In the genomic region with DNA sequence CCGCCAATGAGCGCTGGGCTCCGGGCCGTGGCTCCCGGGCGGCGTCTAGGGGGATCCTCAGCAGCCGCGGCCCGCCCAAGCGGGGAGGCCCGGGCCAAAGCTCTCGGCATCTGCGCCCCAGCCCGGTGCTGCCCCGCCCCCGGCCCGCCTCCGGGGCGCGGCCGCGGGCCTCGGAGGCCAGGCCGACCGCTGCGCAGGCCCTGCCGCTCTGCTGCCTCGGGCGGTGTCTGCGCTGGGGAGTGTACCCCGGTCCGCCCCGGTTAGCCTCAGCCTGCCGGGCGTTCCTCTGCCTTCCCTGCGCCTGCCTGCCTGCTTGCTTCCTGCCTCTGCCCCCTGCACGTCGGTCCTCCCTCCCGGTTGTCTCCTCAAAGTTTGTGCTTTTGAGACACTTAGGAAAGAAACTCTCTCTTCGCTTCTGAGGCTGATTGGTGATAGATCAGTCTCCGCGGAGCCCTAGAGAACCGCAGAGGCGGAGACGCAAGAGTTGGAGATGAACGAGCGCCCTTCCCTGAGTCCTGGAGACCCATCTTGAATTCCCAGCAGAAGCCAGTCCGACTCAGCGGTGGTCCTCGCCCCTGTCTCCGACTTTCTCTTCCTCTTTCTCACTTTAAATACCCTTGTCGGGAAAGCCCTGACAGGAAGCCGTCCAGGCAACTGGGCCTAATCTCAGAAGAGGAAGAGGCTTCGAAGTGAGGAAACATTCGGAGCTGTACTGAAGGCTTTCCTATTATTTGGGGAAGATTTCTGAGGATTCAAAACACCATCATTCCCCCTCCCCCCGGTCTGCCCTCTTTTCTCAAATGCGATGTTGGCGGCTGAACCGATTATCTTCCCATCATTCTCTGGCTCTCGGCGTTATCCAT, we compare ENCODE assay signal across 8 mouse cellular contexts. TPM values are rescaled to one million over a fixed set of nuclear protein-coding genes. Genes with fewer than 3 reads are reported as not detected.
DNase-seq lines count a peak whose midpoint lies in the region; ATAC-seq and TF ChIP-seq lines count a peak whose summit lies in the region.

No protein-coding gene starts in this region.

- H3K9ac ChIP-seq in forebrain, embryonic 12.5 days, result peak overlapping the region; percentile 91
- H3K9ac ChIP-seq in heart, postnatal 0 days (replicated peaks; ENCODE audit: low read depth, low read length), result peak overlapping the region; percentile 94
- H3K9ac ChIP-seq in liver, embryonic 14.5 days (replicated peaks), result peak overlapping the region; percentile 83
- H3K9ac ChIP-seq in stomach, postnatal 0 days (ENCODE audit: low read length), result peak overlapping the region; percentile 84

- TF ChIP-seq CTCF in heart, postnatal 0 days (IDR thresholded peaks at IDR 0.05; ENCODE audit: low read depth), result no peak
- TF ChIP-seq CTCF in liver, embryonic 14.5 days (IDR thresholded peaks at IDR 0.05; ENCODE audit: low read depth), result no peak; the same call in 1 of the 2 replicates
- no peak for TF ChIP-seq CTCF in stomach, postnatal 0 days (IDR thresholded peaks at IDR 0.05; ENCODE audit: low read depth)

- H3K9me3 ChIP-seq in forebrain, embryonic 12.5 days, result no peaks in the 10 kb centered on the region
- no peaks in the 10 kb centered on the region for H3K9me3 ChIP-seq in heart, postnatal 0 days (replicated peaks; ENCODE audit: control insufficient read depth, low read length)
- H3K9me3 ChIP-seq in liver, embryonic 14.5 days (ENCODE audit: control insufficient read depth, low read length), result no peaks in the 10 kb centered on the region
- H3K9me3 ChIP-seq in stomach, postnatal 0 days (ENCODE audit: control insufficient read depth, low read length), result no peaks in the 10 kb centered on the region

- no peak for TF ChIP-seq EP300 in heart, postnatal 0 days (IDR thresholded peaks at IDR 0.05; ENCODE audit: low read depth)
- no peak for TF ChIP-seq EP300 in liver, embryonic 14.5 days (IDR thresholded peaks at IDR 0.05; ENCODE audit: low read depth)
- TF ChIP-seq EP300 in stomach, postnatal 0 days (optimal IDR thresholded peaks at IDR 0.05), result no peak

- peaks cover 28% of the 10 kb centered on the region for H3K4me1 ChIP-seq in forebrain, embryonic 12.5 days
- peaks cover 16% of the 10 kb centered on the region for H3K4me1 ChIP-seq in heart, postnatal 0 days (ENCODE audit: control insufficient read depth, insufficient read depth)
- peaks cover 16 to 18% of the 10 kb centered on the region in 2 experiments for H3K4me1 ChIP-seq in liver, embryonic 14.5 days (replicated peaks; ENCODE audit: control insufficient read depth in 2 of 2, insufficient read depth in 2 of 2, low read length in 1 of 2)
- H3K4me1 ChIP-seq in stomach, postnatal 0 days (replicated peaks; ENCODE audit: control insufficient read depth, insufficient read depth), result peaks cover 9% of the 10 kb centered on the region; the same call in 1 of the 2 replicates

- no peaks in the 10 kb centered on the region for H3K36me3 ChIP-seq in forebrain, embryonic 12.5 days (replicated peaks)
- H3K36me3 ChIP-seq in heart, postnatal 0 days (replicated peaks; ENCODE audit: control insufficient read depth, insufficient read depth, low read length), result no peaks in the 10 kb centered on the region
- no peaks in the 10 kb centered on the region for H3K36me3 ChIP-seq in liver, embryonic 14.5 days (replicated peaks; ENCODE audit: control insufficient read depth, insufficient read depth, low read depth)
- no peaks in the 10 kb centered on the region for H3K36me3 ChIP-seq in stomach, postnatal 0 days (ENCODE audit: control insufficient read depth, insufficient read depth, low read length)

- ATAC-seq in forebrain, embryonic 12.5 days (ENCODE audit: low FRiP score), result peak; percentile 95
- peak; percentile 97 for ATAC-seq in heart, postnatal 0 days (ENCODE audit: insufficient read depth, low read depth)
- ATAC-seq in liver, embryonic 14.5 days (ENCODE audit: insufficient read depth), result peak; percentile 99
- peak; percentile 99 for ATAC-seq in stomach, postnatal 0 days (ENCODE audit: low FRiP score, low TSS enrichment)

- no peaks in the 10 kb centered on the region for H3K27me3 ChIP-seq in forebrain, embryonic 12.5 days
- H3K27me3 ChIP-seq in heart, postnatal 0 days (ENCODE audit: control insufficient read depth, insufficient read depth, low read length), result no peaks in the 10 kb centered on the region
- H3K27me3 ChIP-seq in liver, embryonic 14.5 days (ENCODE audit: control insufficient read depth, insufficient read depth, low read length), result peaks cover 12% of the 10 kb centered on the region
- no peaks in the 10 kb centered on the region for H3K27me3 ChIP-seq in stomach, postnatal 0 days (ENCODE audit: control insufficient read depth, insufficient read depth, low read length)

- peak overlapping the region; percentile 95 for H3K27ac ChIP-seq in forebrain, embryonic 12.5 days
- peak overlapping the region; percentile 90 for H3K27ac ChIP-seq in heart, postnatal 0 days (ENCODE audit: low read depth)
- peak overlapping the region; percentile 91 for H3K27ac ChIP-seq in liver, embryonic 14.5 days
- H3K27ac ChIP-seq in stomach, postnatal 0 days (replicated peaks), result peak overlapping the region; percentile 93

- under 1% methylated on average over 46 of the region's 62 CpGs for WGBS in forebrain, embryonic 12.5 days
- WGBS in heart, postnatal 0 days, result 1% methylated on average over 45 of the region's 62 CpGs
- 1% methylated on average over 37 of the region's 62 CpGs for WGBS in liver, embryonic 14.5 days (ENCODE audit: insufficient replicate concordance)
- WGBS in stomach, postnatal 0 days, result 2% methylated on average over 45 of the region's 62 CpGs

- peak overlapping the region; percentile 87 for H3K4me3 ChIP-seq in forebrain, embryonic 12.5 days (replicated peaks)
- H3K4me3 ChIP-seq in heart, postnatal 0 days (ENCODE audit: low read depth, low read length), result peak overlapping the region; percentile 93
- H3K4me3 ChIP-seq in liver, embryonic 14.5 days (ENCODE audit: insufficient read depth in 1 of 2, low read depth in 2 of 2, low read length in 2 of 2), result peak overlapping the region; percentile 72 to 74
- peak overlapping the region; percentile 80 for H3K4me3 ChIP-seq in stomach, postnatal 0 days (ENCODE audit: low read depth, low read length)

- peak overlapping the region; percentile 73 for H3K4me2 ChIP-seq in forebrain, embryonic 12.5 days
- peak overlapping the region; percentile 90 for H3K4me2 ChIP-seq in heart, postnatal 0 days (ENCODE audit: low read depth, low read length)
- peak overlapping the region; percentile 98 for H3K4me2 ChIP-seq in liver, embryonic 14.5 days (ENCODE audit: low read depth)
- H3K4me2 ChIP-seq in stomach, postnatal 0 days (replicated peaks; ENCODE audit: low read depth), result peak overlapping the region; percentile 88

- DNase-seq in ES-CJ7 (ENCODE audit: low read depth, low spot score), result peak; percentile 71
- DNase-seq in c-Kit-positive CD71-positive TER-119-positive erythroid progenitor cells, embryonic 14.5 days (ENCODE audit: low spot score), result peak; percentile 86
- peak; percentile 88 for DNase-seq in heart, postnatal 0 days (ENCODE audit: low spot score)
- peak; percentile 95 for DNase-seq in kidney, postnatal 36 days
- peak; percentile 87 to 89 (median 87) for DNase-seq in liver, embryonic 14.5 days (ENCODE audit: low read depth in 3 of 3, low spot score in 3 of 3)
- DNase-seq in neural tube, embryonic 10.5 days (ENCODE audit: extremely low spot score, low spot score), result peak; percentile 85
- DNase-seq in stomach, postnatal 0 days (ENCODE audit: low spot score), result peak; percentile 94

RNA-seq across cellular contexts. Expression of gene Rnf38, which starts 0.6 kb away (rescaled TPM):
- polyA plus RNA-seq in forebrain, embryonic 12.5 days (2016; fragmentation: Nextera tagmentation; extraction: Ambion mirVana), result 64.7 and 66.7 TPM in 2 replicates
- 41.1 and 61.1 TPM in 2 replicates for total RNA-seq in heart, postnatal 0 days (2014; rRNA removed; ENCODE audit: low replicate concordance)
- 7.3 and 7.5 TPM in 2 replicates for polyA plus RNA-seq in heart, postnatal 0 days (2015; fragmentation: Nextera tagmentation; extraction: Ambion mirVana)
- 24.7 and 26.2 TPM in 2 replicates for polyA plus RNA-seq in liver, embryonic 14.5 days (2012; rRNA removed)
- 14.0 and 15.4 TPM in 2 replicates for polyA plus RNA-seq in liver, embryonic 14.5 days (2014; fragmentation: Nextera tagmentation; extraction: Ambion mirVana)
- polyA plus RNA-seq in stomach, postnatal 0 days (2015; fragmentation: Nextera tagmentation; extraction: Ambion mirVana), result 6.3 and 7.9 TPM in 2 replicates

Comparison
In these comparisons a context has a peak if more than half of its experiments do, and no peak if none do; other contexts are left out.
1. Peak in every context shown above with its lines: DNase-seq, ATAC-seq, H3K4me3 ChIP-seq and H3K27ac ChIP-seq.